Mouse (Mus musculus) hematopoietic stem cell, adult 5-6 weeks (primary cell): ENCODE data around the gene Gng12. TPM values are rescaled to one million over a fixed set of nuclear protein-coding genes. Genes with fewer than 3 reads are reported as not detected.
"Not testable (repeated sequence)": the region's sequence is repeated elsewhere in the genome, so short reads cannot be mapped to it uniquely, and the experiment has no call there.

ENCODE experiments used
- ATAC-seq, 2 experiments: fragments of 125-278 bp in 1 of 2; replicated peaks in 1 of 2; 2 replicates each; pipeline ENCODE4 v1.8.0; 2016 to 2017; ENCODE audit warnings: inconsistent platforms in 2 of 2, mild to moderate bottlenecking in 2 of 2, moderate number of reproducible peaks in 2 of 2, low read depth in 1 of 2, moderate TSS enrichment in 1 of 2; ENCODE audit not compliant: low FRiP score in 2 of 2, poor library complexity in 2 of 2, severe bottlenecking in 2 of 2, insufficient read depth in 1 of 2, low TSS enrichment in 1 of 2
- total RNA-seq: library from RNA; stranded (forward); fragments of 172-1452, 232-1000 nt; gene quantifications from 2 replicates; pipeline ENCODE4 v1.2.3, GENCODE M21; 2017

The Gng12 gene
- total RNA-seq, 1 experiment from 2014 or later, result 83.1 TPM

GRCm38 (mm10) chr6:66943367-66944189, 47.4 kb downstream of the Gng12 start:
- ATAC-seq, result no peak

DNA sequence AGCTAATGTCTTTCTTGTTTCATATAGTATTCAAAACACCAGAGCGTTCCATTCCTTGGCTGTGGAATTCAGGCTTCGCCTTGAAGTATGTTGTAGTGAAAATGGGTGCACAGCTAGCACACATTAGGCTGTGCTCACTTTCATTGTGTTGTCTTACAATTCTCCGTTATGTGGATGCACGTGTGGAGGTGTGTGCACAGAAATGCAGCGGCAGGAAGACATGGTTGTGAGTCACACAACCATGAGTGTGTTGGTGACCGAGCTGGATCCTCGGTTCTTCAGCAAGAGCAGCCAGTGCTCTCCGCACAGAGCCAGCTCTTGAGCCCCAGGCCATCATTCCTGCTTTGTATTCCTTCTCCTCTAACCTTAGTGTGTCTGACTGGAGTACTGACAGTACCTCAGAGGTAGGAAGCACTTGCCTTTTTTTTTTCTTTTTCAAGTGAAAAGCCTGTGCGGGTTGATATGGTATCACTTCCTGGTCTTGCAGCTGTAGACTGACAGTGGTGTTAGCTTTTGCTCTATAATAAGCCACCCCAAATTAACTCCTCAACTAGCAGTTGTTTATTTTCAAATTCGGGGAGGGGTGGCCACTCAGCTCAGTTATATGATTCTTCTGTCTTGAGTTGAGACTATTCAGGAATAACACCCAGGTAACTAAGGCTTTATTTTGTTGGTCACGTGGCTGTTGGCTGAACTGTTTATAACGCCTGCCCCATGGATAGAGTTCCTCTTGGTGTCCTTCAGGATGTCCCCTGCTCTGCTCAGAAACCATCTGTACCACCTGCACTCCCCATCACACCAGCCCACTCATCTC, 48.2 kb downstream of the Gng12 start:
- ATAC-seq, result 0 out of 4 replicates have a peak, but pooled peaks of 1 of the 2 experiments have one; percentile 23

GRCm38 (mm10) chr6:66945004-66945356, 48.8 kb downstream of the Gng12 start:
- no peak for ATAC-seq

GRCm38 (mm10) chr6:66948111-66948510, 51.9 kb downstream of the Gng12 start:
- ATAC-seq, result no peak

DNA sequence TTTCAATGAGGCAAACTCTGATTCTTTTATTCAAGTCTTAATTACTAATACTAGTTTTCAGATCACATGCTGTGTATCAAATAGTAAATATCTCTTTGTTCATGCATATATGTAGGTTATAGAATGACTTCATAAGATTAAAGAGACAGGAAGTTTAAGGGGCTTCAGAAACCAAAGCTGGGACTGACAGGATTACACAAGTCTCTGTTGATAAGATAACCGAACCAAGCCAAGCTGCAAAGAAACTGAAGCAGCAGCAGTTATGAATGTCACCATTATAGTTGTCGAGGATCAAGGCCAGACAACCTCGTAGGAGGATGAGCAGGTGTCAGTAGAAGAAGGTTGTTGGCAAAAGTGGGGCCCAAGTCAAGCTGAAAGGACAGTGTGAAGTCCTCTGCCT, 52.7 kb downstream of the Gng12 start:
- no peak for ATAC-seq

DNA sequence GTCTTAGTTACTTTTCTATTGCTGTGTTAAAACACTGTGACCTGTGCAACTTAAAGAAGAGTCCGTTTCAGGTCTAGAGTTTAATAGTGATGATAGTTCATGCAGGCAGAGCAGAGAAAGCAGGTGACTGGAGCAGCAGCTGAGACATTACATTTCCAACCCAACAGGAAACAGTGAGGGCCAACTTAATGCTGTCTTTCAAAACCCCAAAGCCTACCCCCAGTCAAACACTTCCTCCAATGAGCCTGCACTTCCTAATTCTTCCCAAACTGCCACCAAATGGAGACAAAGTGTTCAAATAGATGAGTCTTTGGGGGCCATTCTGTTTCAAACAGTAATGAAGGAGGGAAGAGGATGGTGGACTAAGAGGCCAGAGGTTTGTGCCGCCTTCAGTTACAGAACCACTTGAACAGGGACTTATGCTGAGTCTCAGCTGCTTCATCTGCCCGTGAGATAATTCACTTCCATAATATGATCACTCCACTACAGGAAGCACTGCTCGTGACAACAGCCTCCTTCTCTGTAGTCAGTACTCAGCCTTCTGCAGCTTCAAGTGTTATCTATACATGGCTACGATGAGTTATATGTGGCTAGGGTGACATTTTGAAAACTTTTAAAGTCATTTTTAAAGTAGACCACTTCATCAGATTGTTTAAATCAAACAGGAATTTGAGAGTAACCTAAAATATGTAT, 55.7 kb downstream of the Gng12 start:
- peak; percentile 24 to 46; a peak in 3 of 4 replicates for ATAC-seq

- ATAC-seq, result peak; percentile 72 to 78
Observed at GRCm38 (mm10) chr6:66953951-66954519, 57.8 kb downstream of the Gng12 start.

- ATAC-seq, result no peak
Observed at GRCm38 (mm10) chr6:66955089-66955657, 59.0 kb downstream of the Gng12 start.

DNA sequence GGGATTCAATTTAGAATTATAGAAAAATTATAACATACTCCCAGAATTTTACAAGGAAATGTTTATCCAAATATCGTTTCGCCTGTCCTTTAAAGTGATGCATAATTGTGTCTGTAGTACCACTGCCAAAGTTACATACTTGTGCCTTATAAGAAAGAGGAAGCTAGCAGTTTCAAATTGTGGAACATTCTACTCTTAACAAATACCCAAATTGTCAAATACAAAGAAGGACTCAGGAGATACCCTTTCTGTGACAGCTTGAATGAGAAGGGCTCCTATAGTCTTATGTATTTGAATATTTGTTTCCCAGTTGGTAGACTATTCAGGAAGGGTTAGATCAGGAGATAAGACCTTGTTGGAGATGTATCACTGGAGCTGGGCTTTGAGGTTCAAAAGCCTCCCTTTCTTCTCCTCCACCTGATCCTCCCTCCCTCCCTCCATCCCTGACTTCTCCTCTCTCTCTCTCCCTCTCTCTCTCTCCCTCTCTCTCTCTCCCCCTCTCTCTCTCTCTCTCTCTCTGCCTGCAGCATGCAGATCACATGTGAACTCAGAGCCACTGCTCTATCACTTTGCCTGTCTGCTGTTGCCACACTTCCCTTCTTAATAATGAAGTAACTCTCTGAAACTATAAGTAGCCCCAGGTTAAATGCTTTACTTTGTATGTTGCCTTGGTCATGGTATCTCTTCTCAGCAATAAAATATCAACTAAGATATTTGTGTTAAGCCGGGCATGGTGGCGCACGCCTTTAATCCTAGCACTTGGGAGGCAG, 62.5 kb downstream of the Gng12 start:
- peak; percentile 31 to 38; a peak in 2 of 4 replicates for ATAC-seq

- peak; percentile 50 to 61 for ATAC-seq
Observed at GRCm38 (mm10) chr6:66962582-66963043, 66.4 kb downstream of the Gng12 start.

DNA sequence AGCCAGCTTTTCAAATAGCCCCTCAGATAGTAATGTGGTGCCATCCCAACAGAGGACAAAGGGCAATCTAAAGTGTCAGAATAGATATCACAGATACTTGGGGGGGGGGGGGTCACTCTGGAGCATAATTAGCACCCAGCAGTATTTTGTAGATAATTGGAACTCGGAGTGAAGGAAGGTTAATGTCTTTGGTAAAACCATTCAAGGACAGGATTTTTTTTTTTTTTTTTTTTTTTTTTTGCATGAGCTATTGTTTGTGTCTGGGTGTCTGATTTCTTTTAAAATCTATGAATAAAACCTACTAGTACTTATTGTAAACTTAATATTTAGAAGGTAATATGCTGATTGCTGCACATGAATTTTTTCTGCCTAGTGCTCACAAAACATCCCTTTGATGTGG, 66.9 kb downstream of the Gng12 start:
- no peak for ATAC-seq

DNA sequence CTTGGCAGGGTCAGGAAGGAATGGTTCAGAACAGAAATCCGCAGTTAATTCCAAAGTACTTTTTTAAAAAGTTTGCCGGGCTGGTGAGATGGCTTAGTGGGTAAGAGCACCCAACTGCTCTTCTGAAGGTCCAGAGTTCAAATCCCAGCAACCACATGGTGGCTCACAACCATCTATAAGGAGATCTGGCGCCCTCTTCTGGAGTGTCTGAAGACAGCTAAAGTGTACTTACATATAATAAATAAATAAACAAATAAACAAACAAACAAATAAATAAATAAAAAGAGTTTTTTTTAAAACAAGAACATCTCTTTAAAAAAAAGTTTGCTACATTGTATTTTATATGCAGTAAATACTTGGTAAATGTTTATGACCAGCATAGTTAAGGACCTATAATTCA, 67.5 kb downstream of the Gng12 start:
- ATAC-seq, result not testable (repeated sequence)

- ATAC-seq, result no peak; a peak in 1 of 4 replicates
Observed at GRCm38 (mm10) chr6:66964222-66964621, 68.0 kb downstream of the Gng12 start.

- no peak for ATAC-seq
Observed at GRCm38 (mm10) chr6:66965203-66965602, 69.0 kb downstream of the Gng12 start.

- ATAC-seq, result no peak
Observed at GRCm38 (mm10) chr6:66967788-66968187, 71.6 kb downstream of the Gng12 start.

DNA sequence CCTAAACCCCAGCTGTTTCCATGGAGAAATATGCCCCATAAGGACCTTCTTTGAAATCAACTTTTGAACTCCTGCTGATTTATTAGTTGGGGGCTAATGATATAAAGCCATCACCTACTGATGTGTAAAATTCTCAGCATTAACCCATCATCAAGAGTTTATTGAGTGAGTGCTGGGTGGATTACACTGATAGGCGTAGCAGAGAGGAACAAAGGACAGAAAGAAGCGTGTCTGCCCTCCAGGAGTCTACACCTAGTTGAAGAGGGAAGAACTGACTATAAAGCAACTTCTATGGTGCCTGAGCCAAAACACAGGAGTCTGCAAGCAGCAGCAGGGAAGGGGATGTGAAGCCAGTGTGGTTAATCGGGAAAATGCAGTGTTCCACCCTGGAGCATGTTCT, 73.2 kb downstream of the Gng12 start:
- no peak for ATAC-seq
